Mouse (Mus musculus): ENCODE results near the gene Armc7.
"Not testable (repeated sequence)": the region's sequence is repeated elsewhere in the genome, so short reads cannot be mapped to it uniquely, and the experiment has no call there.

Armc7 gene

GRCm38 (mm10) chr11:115519581-115519980 lies 44.1 kb downstream of the Armc7 start:
- ATAC-seq (ENCODE audit: insufficient number of reproducible peaks, low FRiP score, low TSS enrichment), result no peak

DNA sequence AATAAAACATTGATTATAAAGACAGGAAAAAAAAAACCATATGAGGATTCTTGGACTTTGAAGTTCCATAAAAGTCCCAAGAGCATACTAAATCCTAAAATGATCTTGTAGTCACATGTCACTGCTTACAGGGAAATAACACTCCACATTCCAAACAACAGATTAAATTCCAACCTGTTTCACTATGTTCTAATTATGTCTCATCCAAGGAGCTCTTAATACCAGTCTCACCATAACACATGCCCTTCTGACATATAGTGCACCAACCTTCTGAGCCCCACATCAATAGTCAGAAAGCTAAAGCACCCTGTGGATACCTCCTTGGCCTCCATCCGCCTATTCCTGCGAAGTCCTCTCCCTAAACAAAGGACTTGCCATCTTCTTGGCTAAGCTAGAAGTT lies 44.8 kb downstream of the Armc7 start:
- ATAC-seq (ENCODE audit: insufficient number of reproducible peaks, low FRiP score, low TSS enrichment), result no peak

- no peak for ATAC-seq (ENCODE audit: insufficient number of reproducible peaks, low FRiP score, low TSS enrichment)
Measured at GRCm38 (mm10) chr11:115521080-115521479, 45.6 kb downstream of the Armc7 start.

GRCm38 (mm10) chr11:115522238-115522637 lies 46.8 kb downstream of the Armc7 start:
- ATAC-seq (ENCODE audit: insufficient number of reproducible peaks, low FRiP score, low TSS enrichment), result no peak

- ATAC-seq (ENCODE audit: insufficient number of reproducible peaks, low FRiP score, low TSS enrichment), result no peak
Measured at GRCm38 (mm10) chr11:115522703-115523102, 47.2 kb downstream of the Armc7 start.

DNA sequence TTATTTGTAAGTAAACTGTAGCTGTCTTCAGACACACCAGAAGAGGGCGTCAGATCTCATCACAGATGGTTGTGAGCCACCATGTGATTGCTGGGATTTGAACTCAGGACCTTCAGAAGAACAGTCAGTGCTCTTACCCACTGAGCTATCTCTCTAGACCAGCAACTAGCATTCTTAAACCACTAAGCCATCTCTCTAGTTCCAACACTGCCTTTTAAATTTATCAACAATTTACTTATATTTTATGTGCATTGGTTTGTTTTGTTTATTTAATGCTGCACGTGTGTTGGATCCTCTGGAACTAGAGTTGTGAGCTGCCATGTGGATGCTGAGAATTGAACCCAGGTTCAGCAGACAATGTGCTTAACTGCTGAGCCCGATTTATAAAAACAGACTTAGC lies 51.0 kb downstream of the Armc7 start:
- not testable (repeated sequence) for ATAC-seq (ENCODE audit: insufficient number of reproducible peaks, low FRiP score, low TSS enrichment)

DNA sequence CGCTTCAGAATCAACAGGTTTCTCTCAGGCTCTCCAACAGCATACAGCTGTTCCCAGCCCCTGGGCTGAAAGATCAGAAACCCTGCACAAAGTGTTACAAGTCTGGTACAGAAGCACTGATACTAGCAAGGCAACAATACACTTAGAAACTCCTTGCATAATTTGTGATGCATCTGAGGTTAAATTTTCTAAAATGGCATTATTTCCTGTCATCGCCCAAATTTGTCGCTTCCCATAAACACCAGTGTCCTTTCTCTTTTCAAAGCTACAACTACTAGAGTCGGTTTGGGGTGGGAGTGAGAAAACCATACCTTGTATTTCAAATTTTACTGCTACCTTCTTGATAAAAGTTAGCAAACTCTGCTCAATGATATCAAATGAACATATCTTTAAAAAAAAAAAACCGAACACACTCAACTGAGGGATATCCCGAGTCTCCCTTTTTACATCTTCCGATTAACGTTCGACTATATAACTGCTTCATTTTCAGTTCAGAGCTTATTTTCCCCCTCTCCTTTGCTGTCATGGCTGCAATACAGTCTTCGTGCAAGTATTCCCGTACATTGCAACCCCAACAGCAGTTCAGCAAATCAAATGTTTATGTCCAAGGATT lies 59.4 kb downstream of the Armc7 start:
- no peak for ATAC-seq (ENCODE audit: insufficient number of reproducible peaks, low FRiP score, low TSS enrichment)

GRCm38 (mm10) chr11:115535401-115536037 lies 60.1 kb downstream of the Armc7 start:
- peak; percentile 76; the same call in 1 of the 2 replicates for ATAC-seq (ENCODE audit: insufficient number of reproducible peaks, low FRiP score, low TSS enrichment)

GRCm38 (mm10) chr11:115536038-115536681 lies 60.7 kb downstream of the Armc7 start, which contains the start of gene Sumo2:
Sumo2 (minus strand) TSS chr11:115536276.
- peak; percentile 88; the same call in 1 of the 2 replicates for ATAC-seq (ENCODE audit: insufficient number of reproducible peaks, low FRiP score, low TSS enrichment)

DNA sequence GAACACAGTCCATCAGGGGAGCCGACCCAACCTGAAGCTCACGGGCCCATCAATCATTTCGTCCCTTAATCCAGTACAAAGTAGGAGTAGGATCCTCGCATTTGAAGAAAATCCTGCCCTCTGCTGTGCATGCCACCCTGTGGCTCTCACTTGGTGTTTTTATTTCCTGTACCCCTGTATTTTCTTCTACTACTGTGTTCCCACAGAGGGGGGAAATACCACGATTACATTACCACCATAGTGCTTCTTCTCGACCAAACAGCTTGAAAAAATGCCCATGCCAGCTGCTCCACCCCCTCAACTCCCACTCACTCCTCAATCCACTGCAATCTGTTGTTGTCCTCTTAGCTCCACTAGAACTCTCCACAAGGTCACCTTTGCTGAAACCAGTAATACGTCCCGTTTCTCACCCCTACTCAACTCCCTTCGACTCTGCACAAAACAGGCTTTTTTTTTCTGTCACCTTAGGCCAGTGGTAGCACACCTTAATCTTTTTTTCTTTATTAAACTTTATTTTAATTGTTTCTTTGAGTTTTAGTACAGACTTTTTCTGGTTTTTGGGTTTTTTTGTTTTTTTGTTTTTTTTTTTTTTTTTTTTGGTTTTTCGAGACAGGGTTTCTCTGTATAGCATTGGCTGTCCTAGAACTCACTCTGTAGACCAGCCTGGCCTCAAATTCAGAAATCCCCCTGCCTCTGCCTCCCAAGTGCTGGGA lies 61.5 kb downstream of the Armc7 start:
- no peak for ATAC-seq (ENCODE audit: insufficient number of reproducible peaks, low FRiP score, low TSS enrichment)

DNA sequence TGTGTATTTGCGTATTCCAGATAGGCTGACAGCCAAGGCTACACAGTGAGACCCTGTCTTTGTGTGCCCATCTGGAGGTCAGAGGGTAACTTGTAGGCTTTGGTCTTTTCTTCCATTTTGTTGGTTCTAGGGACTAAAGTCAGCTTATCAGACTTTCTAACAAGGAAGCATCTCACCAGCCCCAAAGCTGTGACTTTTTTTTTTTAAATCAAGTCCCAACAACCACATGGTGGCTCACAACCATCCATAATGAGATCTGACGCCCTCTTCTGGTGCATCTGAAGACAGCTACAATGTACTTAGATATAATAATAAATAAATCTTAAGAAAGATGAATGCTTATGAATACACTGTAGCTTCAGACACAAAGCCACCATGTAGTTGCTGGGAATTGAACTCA lies 62.6 kb downstream of the Armc7 start:
- no peak for ATAC-seq (ENCODE audit: insufficient number of reproducible peaks, low FRiP score, low TSS enrichment)

Data from cerebellum, adult (tissue).